Mouse (Mus musculus) lung, embryonic 16.5 days (tissue): ENCODE measurements around the gene Samd8. TPM values are rescaled to one million over a fixed set of nuclear protein-coding genes. Genes with fewer than 3 reads are reported as not detected.
A peak's percentile ranks its signal among the peaks of the same experiment; 100 is the strongest.

ENCODE experiments used
- ATAC-seq: fragments of 200-750 bp; cut with Nextera tagmentation; 2 replicates; pipeline ENCODE4 v1.8.0; 2017; ENCODE audit warnings: low read depth, mild to moderate bottlenecking, moderate library complexity
- H3K27ac ChIP-seq: fragments of 300-500 bp; sonication (generic); 2 replicates; pipeline ENCODE4 v1.5.1; 2014; ENCODE audit warnings: mild to moderate bottlenecking, control low read depth, low read length
- H3K27me3 ChIP-seq: fragments of 300-500 bp; sonication (generic); 2 replicates; pipeline ENCODE4 v1.6.1; 2014; ENCODE audit warnings: low read depth, low read length, mixed read lengths; ENCODE audit not compliant: control insufficient read depth, insufficient read depth
- H3K36me3 ChIP-seq: fragments of 300-500 bp; sonication (generic); 2 replicates; pipeline ENCODE4 v1.6.1; 2014; ENCODE audit warnings: low read length; ENCODE audit not compliant: control insufficient read depth, insufficient read depth
- H3K4me1 ChIP-seq: fragments of 300-500 bp; sonication (generic); replicated peaks from 2 replicates; pipeline ENCODE4 v1.6.1; 2014; ENCODE audit warnings: low read length, mixed read lengths; ENCODE audit not compliant: control insufficient read depth, insufficient read depth
- H3K4me2 ChIP-seq: fragments of 300-500 bp; sonication (generic); 2 replicates; pipeline ENCODE4 v1.6.1; 2014; ENCODE audit warnings: low read depth, low read length, control low read depth
- H3K4me3 ChIP-seq: fragments of 300-500 bp; sonication (generic); 2 replicates; pipeline ENCODE4 v1.5.1; 2014; ENCODE audit warnings: mild to moderate bottlenecking, low read length, control low read depth
- H3K9ac ChIP-seq: fragments of 300-500 bp; sonication (generic); 2 replicates; pipeline ENCODE4 v1.6.1; 2014; ENCODE audit warnings: low read length, control low read depth
- H3K9me3 ChIP-seq: fragments of 300-500 bp; sonication (generic); 2 replicates; pipeline ENCODE4 v1.6.1; 2016; ENCODE audit warnings: low read length; ENCODE audit not compliant: control insufficient read depth
- WGBS: fragments of 180-500 bp; shearing (Covaris S2); extraction: QIAGEN DNeasy Blood & Tissue Kit; methylation state at CpG from one replicate; pipeline ENCODE4 v1.1.7; 2014; 5-methylcytosine and 5-hydroxymethylcytosine counted together
- polyA plus RNA-seq: library from polyadenylated mRNA; unstranded; fragments of >200 nt; fragmentation: Nextera tagmentation; extraction: Ambion mirVana; gene quantifications from 2 replicates; pipeline ENCODE4 v1.2.1, GENCODE M21; 2015

Gene Samd8
- 7.2 and 8.9 TPM in 2 replicates for polyA plus RNA-seq

DNA sequence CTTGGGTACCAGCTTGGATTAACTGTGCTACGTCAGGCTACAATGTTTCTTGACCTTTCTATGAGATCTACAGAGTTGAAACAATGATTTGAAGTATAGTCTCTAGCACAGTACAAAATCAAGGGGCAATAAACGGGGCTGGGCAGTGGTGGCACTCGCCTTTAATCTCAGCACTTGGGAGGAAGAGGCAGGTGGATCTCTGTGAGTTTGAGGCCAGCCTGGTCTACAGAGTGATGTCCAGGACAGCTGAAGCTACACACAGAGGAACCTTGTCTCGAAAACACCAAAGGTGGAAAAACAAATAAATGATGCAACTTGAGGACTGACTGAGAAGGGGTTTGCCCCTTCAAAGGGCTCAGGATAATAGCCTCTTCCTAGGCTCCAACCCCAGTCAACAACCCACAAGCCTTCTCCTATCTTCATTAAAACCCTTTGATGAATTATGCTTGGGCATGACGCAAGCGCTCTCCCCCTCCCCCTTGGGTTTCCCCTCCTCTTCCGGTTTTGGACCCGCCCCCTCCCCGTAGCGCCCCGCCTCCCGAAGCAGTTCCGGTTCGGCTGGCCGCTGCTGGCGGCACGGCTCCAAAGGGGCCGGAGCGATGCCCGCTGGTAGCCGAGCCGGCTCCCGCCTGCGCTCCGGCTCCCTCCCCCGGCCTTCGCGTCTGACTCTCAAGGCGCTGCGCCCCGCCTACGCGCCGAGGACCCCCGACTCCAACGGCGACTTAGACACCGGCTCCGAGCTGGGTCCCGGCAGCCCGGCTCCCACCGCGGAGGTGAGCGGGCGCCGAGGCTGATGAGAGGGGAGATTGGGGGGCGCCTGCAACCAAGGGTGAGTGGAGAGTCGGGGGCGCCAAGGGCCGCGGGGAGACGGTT, at the start of gene Samd8:
Gene Samd8 (plus strand): TSS at position 524 of the 873 bp plus-strand sequence.
- Histone ChIP-seq H3K4me3 (peak within 1 kb of the TSS; percentile 89), H3K9me3 (no peaks in the 10 kb centered on the region), H3K36me3 (no peaks in the 10 kb centered on the region), H3K9ac (peak within 1 kb of the TSS; percentile 89), H3K27me3 (no peaks in the 10 kb centered on the region), H3K4me1 (peaks cover 8% of the 10 kb centered on the region), H3K4me2 (peak within 1 kb of the TSS; percentile 70), H3K27ac (peak within 1 kb of the TSS; percentile 76)
- ATAC-seq: peak; percentile 89
- 7% methylated on average over 45 of the region's 52 CpGs for WGBS

DNA sequence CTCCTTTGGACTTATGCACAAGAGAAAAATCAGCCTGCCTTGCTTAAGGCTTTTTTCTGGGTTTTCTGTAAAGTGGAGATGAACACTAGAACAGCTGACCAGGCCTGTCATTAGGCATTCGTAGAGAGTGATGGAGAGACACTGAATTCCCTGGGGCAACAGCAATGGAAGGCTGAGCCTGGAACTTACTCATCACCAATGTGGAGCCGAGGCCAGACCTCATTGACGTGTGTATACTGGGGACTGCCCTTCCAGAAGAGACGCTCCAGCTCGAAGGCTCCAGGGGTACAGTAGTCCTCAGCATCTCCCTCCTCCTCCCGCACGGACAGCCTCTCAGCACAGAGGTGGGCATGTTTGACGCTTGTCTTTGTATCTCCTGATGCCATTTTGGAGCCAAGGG, 47.6 kb upstream of the Samd8 start:
- H3K27ac ChIP-seq: 0 out of 2 replicates have a peak overlapping the region, but pooled peaks have one; percentile 5

DNA sequence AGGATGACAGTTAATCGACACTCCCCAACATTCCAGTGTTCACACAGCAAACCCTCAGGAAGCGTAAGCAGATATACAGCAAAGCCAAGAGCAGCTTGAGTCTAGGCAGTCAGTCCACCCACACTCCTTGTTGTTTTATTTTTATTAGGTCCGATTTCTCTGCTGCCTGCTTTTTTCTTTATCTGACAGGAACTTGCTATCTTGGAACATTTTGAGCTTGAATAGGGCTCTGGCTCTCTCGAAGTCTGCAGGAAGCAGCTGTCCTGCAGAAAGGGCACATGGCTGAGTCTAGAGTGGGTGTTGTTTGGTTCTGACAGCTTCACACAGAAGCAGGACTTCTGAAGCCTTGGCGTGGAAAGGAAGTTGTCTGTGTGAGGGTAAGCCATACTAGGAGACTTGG, 47.1 kb upstream of the Samd8 start:
- no peak overlapping the region for H3K4me3 ChIP-seq
- peak overlapping the region; percentile 23; the same call in 1 of the 2 replicates for H3K27ac ChIP-seq
- no peak overlapping the region for H3K9ac ChIP-seq
- no peaks in the 10 kb centered on the region for H3K9me3 ChIP-seq
- H3K36me3 ChIP-seq: no peaks in the 10 kb centered on the region
- WGBS: 30% methylated on average over 5 of the region's 5 CpGs
- H3K4me1 ChIP-seq: peaks cover 24% of the 10 kb centered on the region
- no peak overlapping the region for H3K4me2 ChIP-seq
- peak; percentile 32 for ATAC-seq
- H3K27me3 ChIP-seq: no peaks in the 10 kb centered on the region

More for the DNA sequence above, 47.6 kb upstream of the Samd8 start:
- WGBS: 74% methylated on average over 8 of the region's 8 CpGs
- Histone ChIP-seq H3K36me3 (no peaks in the 10 kb centered on the region), H3K27me3 (no peaks in the 10 kb centered on the region), H3K9me3 (no peaks in the 10 kb centered on the region), H3K4me3 (no peak overlapping the region), H3K4me1 (peaks cover 24% of the 10 kb centered on the region), H3K9ac (no peak overlapping the region), H3K4me2 (no peak overlapping the region)
- ATAC-seq: no peak

DNA sequence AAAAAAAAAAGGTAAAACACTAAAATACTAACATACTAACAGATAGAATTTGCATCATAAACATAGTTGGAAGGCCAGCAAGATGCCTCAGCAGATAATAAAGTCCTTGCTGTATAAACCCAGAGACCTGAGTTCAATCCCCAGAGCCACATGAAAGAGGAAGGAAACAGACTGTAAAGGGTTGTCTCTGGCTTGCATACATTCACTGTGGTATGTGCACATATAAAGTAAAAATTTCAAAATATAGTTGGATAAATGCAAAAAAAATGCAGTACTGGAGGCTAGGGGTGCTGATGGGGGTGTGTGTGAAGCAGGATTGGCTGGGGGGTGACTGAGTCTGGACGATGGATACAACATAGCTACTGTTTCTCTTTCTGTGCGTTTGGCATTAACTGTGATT, 44.9 kb upstream of the Samd8 start:
- H3K4me3 ChIP-seq: no peak overlapping the region
- 81% methylated on average over 2 of the region's 2 CpGs for WGBS
- no peaks in the 10 kb centered on the region for H3K9me3 ChIP-seq
- no peak overlapping the region for H3K9ac ChIP-seq
- H3K4me1 ChIP-seq: peaks cover 24% of the 10 kb centered on the region
- H3K36me3 ChIP-seq: no peaks in the 10 kb centered on the region
- no peak overlapping the region for H3K27ac ChIP-seq
- no peaks in the 10 kb centered on the region for H3K27me3 ChIP-seq
- ATAC-seq: no peak
- H3K4me2 ChIP-seq: no peak overlapping the region

DNA sequence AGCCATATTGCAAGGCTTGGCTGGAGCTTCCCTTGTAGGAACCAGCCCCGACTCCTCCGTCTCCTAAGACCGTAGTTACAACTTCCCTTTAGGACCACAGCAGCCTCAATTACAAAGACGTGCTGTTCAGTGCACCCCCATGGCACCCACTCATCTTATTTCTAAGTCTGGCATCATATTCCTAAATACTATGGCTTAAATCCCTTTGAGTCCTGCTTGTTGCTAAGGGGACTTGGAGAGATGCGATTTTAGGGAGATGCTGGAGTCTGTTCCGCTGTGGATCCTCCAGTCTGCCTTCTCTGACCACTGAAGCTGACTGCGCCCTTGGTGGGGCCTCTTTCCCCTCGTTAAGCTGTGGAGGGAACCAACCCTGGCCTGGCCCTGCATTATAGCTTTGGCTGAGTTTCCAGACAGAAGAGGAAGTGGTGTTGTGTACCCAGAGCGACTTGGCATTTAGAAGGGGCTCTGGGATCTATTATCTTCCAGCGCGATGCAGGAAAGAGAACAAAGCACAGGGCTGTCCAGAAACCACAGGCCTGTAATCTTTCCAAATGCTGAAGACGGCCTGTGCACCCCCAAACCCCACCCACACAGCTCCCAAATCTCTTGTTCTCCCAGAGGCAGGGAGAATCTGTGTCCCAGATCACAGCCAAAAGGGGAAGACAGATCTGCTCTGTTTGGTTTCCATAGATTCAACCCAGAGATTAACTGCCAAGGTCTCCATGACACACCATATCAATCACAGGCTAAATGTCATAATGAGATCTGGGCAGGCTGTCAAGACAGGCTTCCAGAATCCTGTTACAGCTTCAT, 43.4 kb upstream of the Samd8 start:
- ATAC-seq: peak; percentile 86
- Histone ChIP-seq H3K4me1 (peaks cover 28% of the 10 kb centered on the region), H3K9ac (no peak overlapping the region), H3K27me3 (no peaks in the 10 kb centered on the region), H3K36me3 (no peaks in the 10 kb centered on the region), H3K4me3 (no peak overlapping the region), H3K27ac (peak overlapping the region; percentile 87), H3K9me3 (no peaks in the 10 kb centered on the region), H3K4me2 (no peak overlapping the region)
- WGBS: 41% methylated on average over 12 of the region's 12 CpGs

DNA sequence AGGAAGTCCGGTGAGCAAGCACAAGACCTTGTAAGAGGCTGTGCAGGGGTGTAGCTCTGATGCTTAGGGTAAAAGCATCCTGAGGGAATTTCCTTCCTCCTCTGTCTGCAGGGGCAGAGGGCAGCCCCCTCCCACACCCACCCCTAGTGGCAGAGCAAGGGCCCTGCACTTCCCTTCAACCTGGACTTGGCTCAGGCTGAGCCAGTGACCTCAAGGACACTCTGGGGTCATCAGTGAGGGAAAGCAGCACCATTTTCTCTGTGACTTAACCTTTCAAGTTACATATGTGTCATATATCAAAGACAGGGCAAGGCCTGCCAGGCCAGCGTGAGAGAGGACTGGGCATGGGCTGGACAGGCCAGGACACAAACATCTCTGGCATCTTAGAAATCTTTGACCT, 40.8 kb upstream of the Samd8 start:
- Histone ChIP-seq H3K9me3 (no peaks in the 10 kb centered on the region), H3K4me1 (peaks cover 16% of the 10 kb centered on the region), H3K4me2 (no peak overlapping the region), H3K9ac (no peak overlapping the region), H3K27ac (no peak overlapping the region), H3K4me3 (no peak overlapping the region), H3K27me3 (no peaks in the 10 kb centered on the region), H3K36me3 (no peaks in the 10 kb centered on the region)
- 70% methylated on average over 2 of the region's 2 CpGs for WGBS
- no peak for ATAC-seq

DNA sequence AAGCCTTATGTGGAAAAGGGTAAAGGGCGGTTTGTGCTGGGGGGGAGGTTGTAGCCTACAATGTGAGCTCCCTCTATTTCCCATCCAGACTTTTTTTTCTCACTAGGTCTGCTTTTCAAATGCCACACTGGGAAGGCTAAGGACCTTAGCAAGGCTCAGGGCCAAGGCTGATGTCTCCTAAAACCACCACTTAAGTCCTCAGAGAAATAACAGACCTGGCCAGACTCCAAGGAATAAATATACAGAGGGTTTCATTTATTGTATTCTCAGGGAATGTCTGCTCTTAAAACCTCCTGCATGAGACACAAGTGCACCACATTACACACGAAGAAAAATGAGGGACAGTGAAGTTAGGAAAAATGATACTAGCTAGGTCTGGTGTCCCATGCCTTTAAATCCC, 39.1 kb upstream of the Samd8 start:
- Histone ChIP-seq H3K4me1 (peaks cover 13% of the 10 kb centered on the region), H3K9ac (no peak overlapping the region), H3K4me2 (no peak overlapping the region), H3K9me3 (no peaks in the 10 kb centered on the region), H3K27ac (no peak overlapping the region), H3K36me3 (no peaks in the 10 kb centered on the region), H3K27me3 (no peaks in the 10 kb centered on the region), H3K4me3 (no peak overlapping the region)
- no peak for ATAC-seq
- WGBS: 51% methylated on average over 2 of the region's 2 CpGs

DNA sequence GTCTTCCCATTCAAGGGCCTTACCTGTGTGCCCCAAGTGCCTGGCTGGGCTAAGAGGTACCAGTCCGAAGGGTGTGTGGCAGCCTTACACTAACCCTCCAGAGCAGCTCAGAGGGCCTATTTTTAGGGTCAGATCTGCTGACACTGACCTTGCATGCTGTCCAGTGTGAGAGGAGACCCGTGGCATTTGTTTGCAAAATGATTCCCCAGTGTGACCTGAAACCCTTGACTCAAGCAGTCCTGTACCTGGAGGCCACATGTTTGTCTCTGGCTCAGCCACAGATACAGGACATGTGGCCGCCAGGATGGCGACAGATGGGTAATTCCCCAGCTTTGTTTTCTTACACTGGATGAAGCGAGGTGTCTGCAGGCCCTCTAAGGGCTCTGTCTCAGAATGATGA, 35.8 kb upstream of the Samd8 start, which contains the start of gene Dupd1:
Gene Dupd1 (minus strand): TSS at position 91 of the 400 bp plus-strand sequence.
- H3K4me3 ChIP-seq: no peak within 1 kb of the TSS
- H3K9ac ChIP-seq: no peak within 1 kb of the TSS
- no peaks in the 10 kb centered on the region for H3K36me3 ChIP-seq
- no peak within 1 kb of the TSS for H3K4me2 ChIP-seq
- no peaks in the 10 kb centered on the region for H3K27me3 ChIP-seq
- H3K27ac ChIP-seq: no peak within 1 kb of the TSS
- H3K9me3 ChIP-seq: no peaks in the 10 kb centered on the region
- peaks cover 4% of the 10 kb centered on the region; the same call in 1 of the 2 replicates for H3K4me1 ChIP-seq
- no peak for ATAC-seq
- 67% methylated on average over 5 of the region's 5 CpGs for WGBS
